Mouse (Mus musculus): Measurements from ENCODE around the gene Hist1h2bg. TPM values are rescaled to one million over a fixed set of nuclear protein-coding genes. Genes with fewer than 3 reads are reported as not detected.
"Not testable (repeated sequence)": the region's sequence is repeated elsewhere in the genome, so short reads cannot be mapped to it uniquely, and the experiment has no call there.

The Hist1h2bg gene
- polyA plus RNA-seq, 1 experiment from 2014 or later, result 10.6 TPM

DNA sequence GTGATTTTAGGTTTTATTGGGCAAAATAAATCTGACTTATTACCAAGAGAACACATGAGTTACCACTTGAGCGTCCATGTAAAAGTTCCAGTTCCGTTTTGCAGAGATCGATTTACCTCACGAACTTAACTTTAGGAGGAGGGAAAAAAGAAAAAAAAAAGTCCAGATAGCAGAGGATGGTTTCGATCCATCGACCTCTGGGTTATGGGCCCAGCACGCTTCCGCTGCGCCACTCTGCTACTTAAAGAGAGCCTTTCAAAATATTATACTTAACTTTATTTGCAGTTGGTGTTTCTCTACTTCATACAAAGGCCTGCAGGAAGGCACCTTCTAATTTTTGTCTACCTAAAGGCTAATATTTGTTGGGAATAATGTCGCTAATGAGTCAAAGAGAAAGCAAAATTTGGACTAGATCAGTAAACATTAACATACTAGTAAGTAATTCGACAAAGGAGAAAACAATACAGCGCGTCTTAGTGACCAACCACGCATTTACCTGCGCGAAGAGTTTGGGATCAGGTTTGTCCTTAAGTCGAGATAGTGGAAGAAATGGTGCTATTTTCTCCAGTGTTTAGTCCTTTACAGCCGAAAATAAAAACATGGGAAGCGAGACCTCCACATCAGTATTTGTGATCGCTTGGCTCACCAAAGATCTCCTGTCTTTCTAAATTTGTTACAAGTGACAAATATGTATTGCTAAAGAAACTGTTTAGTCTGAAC, 40.9 kb upstream of the Hist1h2bg start:
- WGBS (ENCODE audit: insufficient replicate concordance), result 0% methylated on average over 20 of the region's 20 CpGs
- no peaks in the 10 kb centered on the region for H3K36me3 ChIP-seq (ENCODE audit: control insufficient read depth, insufficient read depth)
- H3K4me3 ChIP-seq (ENCODE audit: low read depth, low read length), result peak overlapping the region; percentile 65

GRCm38 (mm10) chr13:23530901-23531875, 40.0 kb upstream of the Hist1h2bg start, which contains the start of gene Hist1h4h:
Gene Hist1h4h, plus strand, starts transcription at chr13:23531050.
- H3K4me2 ChIP-seq (ENCODE audit: low read depth, low read length), result peak within 1 kb of the TSS; percentile 64
- H3K4me1 ChIP-seq (ENCODE audit: control insufficient read depth, low read depth, low read length), result peaks cover 15% of the 10 kb centered on the region
- H3K9ac ChIP-seq (ENCODE audit: low read depth, low read length), result peak within 1 kb of the TSS; percentile 78
- peak within 1 kb of the TSS; percentile 65 for H3K4me3 ChIP-seq (ENCODE audit: low read depth, low read length)
- peak; percentile 62 for ATAC-seq (ENCODE audit: low read depth)
- no peaks in the 10 kb centered on the region for H3K36me3 ChIP-seq (ENCODE audit: control insufficient read depth, insufficient read depth)
- peak within 1 kb of the TSS; percentile 96 for H3K27ac ChIP-seq (ENCODE audit: low read length)
- WGBS (ENCODE audit: insufficient replicate concordance), result under 1% methylated on average over 55 of the region's 70 CpGs
- H3K9me3 ChIP-seq (replicated peaks; ENCODE audit: control insufficient read depth, low read length), result no peaks in the 10 kb centered on the region
- no peaks in the 10 kb centered on the region for H3K27me3 ChIP-seq (ENCODE audit: control insufficient read depth, insufficient read depth, low read depth, low read length)

More for the DNA sequence above, 40.9 kb upstream of the Hist1h2bg start:
- ATAC-seq (ENCODE audit: low read depth), result no peak
- Histone ChIP-seq H3K4me2 (ENCODE audit: low read depth, low read length) (peak overlapping the region; percentile 64), H3K4me1 (ENCODE audit: control insufficient read depth, low read depth, low read length) (peaks cover 20% of the 10 kb centered on the region), H3K27me3 (ENCODE audit: control insufficient read depth, insufficient read depth, low read depth, low read length) (no peaks in the 10 kb centered on the region), H3K9me3 (replicated peaks; ENCODE audit: control insufficient read depth, low read length) (no peaks in the 10 kb centered on the region), H3K27ac (ENCODE audit: low read length) (peak overlapping the region; percentile 96), H3K9ac (ENCODE audit: low read depth, low read length) (peak overlapping the region; percentile 78)

DNA sequence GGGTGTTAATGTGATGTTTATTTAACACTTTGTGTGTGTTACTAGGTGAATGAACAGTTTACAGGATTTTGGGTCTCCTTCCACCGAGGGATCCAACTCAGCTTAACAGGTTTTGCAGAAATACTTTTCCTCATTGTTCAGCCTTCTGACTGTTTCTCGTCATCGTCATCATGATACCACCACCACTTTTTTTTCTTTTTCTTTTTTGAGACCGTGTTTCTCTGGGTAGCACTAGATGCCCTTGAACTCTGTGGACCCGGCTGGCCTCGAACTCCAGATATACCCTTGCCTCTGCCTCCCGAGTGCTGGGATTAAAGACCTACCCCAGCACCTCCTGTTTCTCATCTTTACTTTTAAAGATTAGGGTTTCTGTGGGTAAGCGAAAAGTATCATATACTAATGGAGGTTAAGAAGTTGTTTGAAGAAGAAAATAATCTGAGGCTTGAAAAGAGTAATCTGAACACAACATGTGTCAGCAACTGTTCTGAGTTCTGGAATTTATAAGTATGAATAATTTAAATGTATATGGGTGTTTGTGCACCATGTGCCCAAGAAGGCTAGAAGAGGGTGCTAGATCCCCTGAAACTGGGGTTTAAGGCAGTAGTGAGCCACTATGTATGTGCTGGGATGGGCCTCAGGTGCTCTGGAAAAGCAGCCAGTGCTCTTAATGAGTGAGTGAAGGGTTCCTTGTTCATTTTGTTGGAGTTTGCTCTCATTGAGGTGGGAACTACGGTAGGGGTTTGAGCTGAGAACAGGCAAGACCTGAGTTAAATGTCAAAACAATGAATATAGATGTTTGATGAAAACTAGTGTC, 38.7 kb upstream of the Hist1h2bg start:
- H3K4me1 ChIP-seq (ENCODE audit: control insufficient read depth, low read depth, low read length), result peaks cover 22% of the 10 kb centered on the region
- peak overlapping the region; percentile 78 for H3K9ac ChIP-seq (ENCODE audit: low read depth, low read length)
- H3K4me2 ChIP-seq (ENCODE audit: low read depth, low read length), result peak overlapping the region; percentile 64
- ATAC-seq (ENCODE audit: low read depth), result no peak
- H3K27me3 ChIP-seq (ENCODE audit: control insufficient read depth, insufficient read depth, low read depth, low read length), result no peaks in the 10 kb centered on the region
- H3K36me3 ChIP-seq (ENCODE audit: control insufficient read depth, insufficient read depth), result no peaks in the 10 kb centered on the region
- H3K9me3 ChIP-seq (replicated peaks; ENCODE audit: control insufficient read depth, low read length), result no peaks in the 10 kb centered on the region
- H3K4me3 ChIP-seq (ENCODE audit: low read depth, low read length), result peak overlapping the region; percentile 65
- H3K27ac ChIP-seq (ENCODE audit: low read length), result peak overlapping the region; percentile 96
- WGBS (ENCODE audit: insufficient replicate concordance), result 15% methylated on average over 9 of the region's 9 CpGs

- 0% methylated on average over 25 of the region's 53 CpGs for WGBS (ENCODE audit: insufficient replicate concordance)
- H3K36me3 ChIP-seq (ENCODE audit: control insufficient read depth, insufficient read depth); H3K27me3 ChIP-seq (ENCODE audit: control insufficient read depth, insufficient read depth, low read depth, low read length); H3K9me3 ChIP-seq (replicated peaks; ENCODE audit: control insufficient read depth, low read length): not testable (repeated sequence)
- Histone ChIP-seq H3K9ac (ENCODE audit: low read depth, low read length) (peak within 1 kb of the TSS; percentile 78), H3K4me1 (ENCODE audit: control insufficient read depth, low read depth, low read length) (peaks cover 25% of the 10 kb centered on the region), H3K4me2 (ENCODE audit: low read depth, low read length) (peak within 1 kb of the TSS; percentile 64), H3K27ac (ENCODE audit: low read length) (peak within 1 kb of the TSS; percentile 96), H3K4me3 (ENCODE audit: low read depth, low read length) (peak within 1 kb of the TSS; percentile 65)
- peak; percentile 39 for ATAC-seq (ENCODE audit: low read depth)
These were observed 37.4 kb upstream of the Hist1h2bg start, which contains the start of gene Hist1h2af for GRCm38 (mm10) chr13:23533560-23534367. Gene Hist1h2af, plus strand, starts transcription at chr13:23533906.

- Histone ChIP-seq H3K27me3 (ENCODE audit: control insufficient read depth, insufficient read depth, low read depth, low read length) (no peaks in the 10 kb centered on the region), H3K27ac (ENCODE audit: low read length) (peak overlapping the region; percentile 96), H3K9ac (ENCODE audit: low read depth, low read length) (peak overlapping the region; percentile 78), H3K4me2 (ENCODE audit: low read depth, low read length) (peak overlapping the region; percentile 64), H3K4me1 (ENCODE audit: control insufficient read depth, low read depth, low read length) (peaks cover 22% of the 10 kb centered on the region), H3K9me3 (replicated peaks; ENCODE audit: control insufficient read depth, low read length) (no peaks in the 10 kb centered on the region), H3K36me3 (ENCODE audit: control insufficient read depth, insufficient read depth) (no peaks in the 10 kb centered on the region), H3K4me3 (ENCODE audit: low read depth, low read length) (peak overlapping the region; percentile 65)
- WGBS (ENCODE audit: insufficient replicate concordance), result 0% methylated on average over 15 of the region's 15 CpGs
- ATAC-seq (ENCODE audit: low read depth), result 0 out of 2 replicates have a peak, but pooled peaks have one; percentile 6
These were observed 36.6 kb upstream of the Hist1h2bg start for GRCm38 (mm10) chr13:23534368-23535131.

DNA sequence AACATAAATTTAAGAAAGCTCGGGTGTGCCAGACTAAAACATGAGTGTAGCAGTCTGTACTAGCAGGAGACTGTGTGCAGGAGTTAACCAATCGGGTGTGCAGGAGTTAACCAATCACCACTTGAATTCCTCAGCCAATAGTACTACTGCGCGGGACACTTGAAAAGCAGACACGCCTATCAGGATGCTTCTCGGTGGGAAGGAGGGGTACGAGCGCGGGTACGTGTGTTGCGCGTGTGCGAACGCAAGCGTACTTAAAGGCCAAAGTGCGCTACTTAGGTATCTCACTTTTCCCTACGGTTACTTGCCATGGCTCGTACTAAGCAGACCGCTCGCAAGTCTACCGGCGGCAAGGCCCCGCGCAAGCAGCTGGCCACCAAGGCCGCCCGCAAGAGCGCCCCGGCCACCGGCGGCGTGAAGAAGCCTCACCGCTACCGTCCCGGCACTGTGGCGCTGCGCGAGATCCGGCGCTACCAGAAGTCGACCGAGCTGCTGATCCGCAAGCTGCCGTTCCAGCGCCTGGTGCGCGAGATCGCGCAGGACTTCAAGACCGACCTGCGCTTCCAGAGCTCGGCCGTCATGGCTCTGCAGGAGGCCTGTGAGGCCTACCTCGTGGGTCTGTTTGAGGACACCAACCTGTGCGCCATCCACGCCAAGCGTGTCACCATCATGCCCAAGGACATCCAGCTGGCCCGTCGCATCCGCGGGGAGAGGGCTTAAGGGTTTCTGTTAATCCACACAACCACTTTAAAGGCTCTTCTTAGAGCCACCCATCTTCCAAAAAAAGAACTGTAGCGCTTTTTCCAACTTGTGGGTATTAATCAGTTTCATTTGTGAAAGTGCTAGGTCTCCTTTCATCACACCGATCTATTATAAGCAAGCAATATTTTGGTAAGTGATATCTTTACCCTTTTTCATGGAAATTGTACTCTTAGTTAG, 35.8 kb upstream of the Hist1h2bg start, which contains the start of gene Hist1h3g:
Gene Hist1h3g (plus strand): TSS at position 286 of the 939 bp plus-strand sequence.
- not testable (repeated sequence) for H3K9me3 ChIP-seq (replicated peaks; ENCODE audit: control insufficient read depth, low read length); H3K27me3 ChIP-seq (ENCODE audit: control insufficient read depth, insufficient read depth, low read depth, low read length); H3K36me3 ChIP-seq (ENCODE audit: control insufficient read depth, insufficient read depth)
- H3K4me1 ChIP-seq (ENCODE audit: control insufficient read depth, low read depth, low read length), result peaks cover 24% of the 10 kb centered on the region
- H3K4me2 ChIP-seq (ENCODE audit: low read depth, low read length), result peak within 1 kb of the TSS; percentile 64
- WGBS (ENCODE audit: insufficient replicate concordance), result under 1% methylated on average over 42 of the region's 62 CpGs
- H3K4me3 ChIP-seq (ENCODE audit: low read depth, low read length), result peak within 1 kb of the TSS; percentile 65
- peak within 1 kb of the TSS; percentile 84 for H3K9ac ChIP-seq (ENCODE audit: low read depth, low read length)
- ATAC-seq (ENCODE audit: low read depth), result peak; percentile 81
- H3K27ac ChIP-seq (ENCODE audit: low read length), result peak within 1 kb of the TSS; percentile 96
